Mouse (Mus musculus) bone marrow macrophage, adult 2 months (primary cell): ENCODE results near the gene Gm364. TPM values are rescaled to one million over a fixed set of nuclear protein-coding genes. Genes with fewer than 3 reads are reported as not detected.

ENCODE experiments used
- H3K27ac ChIP-seq: 2 replicates; pipeline ENCODE4 v1.5.1; 2012; ENCODE audit warnings: low read depth, low read length; ENCODE audit not compliant: insufficient read depth
- H3K4me1 ChIP-seq: 2 replicates; pipeline ENCODE4 v1.6.1; 2012; ENCODE audit warnings: low read length; ENCODE audit not compliant: control insufficient read depth, insufficient read depth
- H3K4me3 ChIP-seq: 2 replicates; pipeline ENCODE4 v1.5.1; 2012; ENCODE audit warnings: mild to moderate bottlenecking, low read length, moderate library complexity; ENCODE audit not compliant: insufficient read depth
- CTCF ChIP-seq: IDR thresholded peaks from 2 replicates; pipeline ENCODE4 v1.5.1; 2012; ENCODE audit warnings: low read depth, mild to moderate bottlenecking, low read length, moderate library complexity
- POLR2A ChIP-seq: IDR thresholded peaks from 2 replicates; pipeline ENCODE4 v1.6.1; 2012; ENCODE audit warnings: mild to moderate bottlenecking, low read depth, low read length, borderline replicate concordance
- polyA plus RNA-seq: library from polyadenylated mRNA; stranded (reverse); fragments of >200 nt; gene quantifications from 2 replicates; pipeline ENCODE4 v1.2.4, GENCODE M21; 2012; ENCODE audit not compliant: missing spikeins, insufficient read depth, insufficient read length

Gm364 gene
- polyA plus RNA-seq, 1 experiment, result not detected

DNA sequence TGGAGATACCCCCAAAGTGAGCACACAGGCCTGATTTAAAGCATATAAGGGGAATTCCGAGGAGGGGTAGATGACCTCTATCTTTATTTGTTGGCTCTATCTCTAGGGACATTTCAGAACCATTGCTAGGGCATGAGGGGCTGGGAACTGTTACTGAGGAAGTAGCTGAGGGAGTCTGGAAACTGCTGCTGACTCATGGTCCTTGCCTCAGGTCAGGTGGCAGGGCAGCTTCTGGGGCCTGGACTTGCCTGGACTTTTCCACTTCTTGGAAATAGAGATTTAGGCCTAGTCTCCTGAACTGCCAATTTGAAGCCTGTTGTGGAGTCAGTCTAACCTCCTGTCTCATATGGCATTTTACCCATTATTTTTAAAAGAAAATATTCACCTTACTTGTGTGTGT lies 7.6 kb upstream of the Gm364 start:
- Histone ChIP-seq H3K4me1 (peaks cover 8% of the 10 kb centered on the region), H3K4me3 (no peak overlapping the region), H3K27ac (no peak overlapping the region)
- TF ChIP-seq POLR2A (no peak), CTCF (no peak)

DNA sequence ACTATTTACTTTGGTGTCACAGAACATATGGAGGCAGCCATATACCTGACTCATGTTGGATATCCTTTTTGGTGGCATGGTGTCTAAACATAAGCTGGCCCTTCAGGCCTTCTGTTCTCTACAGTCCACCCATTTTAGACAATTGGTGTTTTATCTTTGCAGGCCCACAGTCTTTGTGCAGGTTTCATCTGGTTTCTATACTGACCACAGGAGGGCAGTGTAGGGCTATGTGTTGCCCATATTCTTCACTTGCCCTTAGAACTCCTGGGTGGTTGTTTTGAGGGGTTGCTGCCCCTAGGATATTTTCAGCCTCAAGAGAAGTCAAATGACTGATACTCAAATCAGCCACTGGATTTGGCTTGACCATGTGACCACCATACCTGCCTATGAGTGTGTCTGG lies 5.3 kb upstream of the Gm364 start:
- TF ChIP-seq POLR2A (no peak), CTCF (no peak)
- no peak overlapping the region for H3K4me3 ChIP-seq
- peaks cover 8% of the 10 kb centered on the region for H3K4me1 ChIP-seq
- H3K27ac ChIP-seq, result no peak overlapping the region

DNA sequence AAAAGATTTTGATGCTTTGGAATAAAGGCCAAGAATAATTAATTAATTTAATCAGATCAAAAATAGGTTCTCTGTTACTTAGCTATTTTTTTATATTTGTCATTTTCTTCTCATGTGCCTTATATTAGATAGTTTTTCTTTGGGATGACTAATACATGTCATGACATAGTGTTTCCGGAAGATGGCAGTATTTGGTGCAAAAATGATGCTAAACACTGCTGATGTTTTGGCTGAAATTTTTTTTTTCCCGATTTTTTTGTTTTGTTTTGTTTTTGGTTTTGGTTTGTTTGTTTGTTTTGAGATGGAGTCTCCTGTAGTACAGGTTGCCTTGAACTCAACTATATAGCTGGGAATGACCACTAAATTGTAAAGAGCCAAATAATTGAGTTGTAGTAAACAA lies 22.7 kb downstream of the Gm364 start:
- no peak overlapping the region for H3K27ac ChIP-seq
- TF ChIP-seq POLR2A (no peak), CTCF (no peak)
- no peak overlapping the region for H3K4me3 ChIP-seq
- H3K4me1 ChIP-seq, result no peaks in the 10 kb centered on the region

DNA sequence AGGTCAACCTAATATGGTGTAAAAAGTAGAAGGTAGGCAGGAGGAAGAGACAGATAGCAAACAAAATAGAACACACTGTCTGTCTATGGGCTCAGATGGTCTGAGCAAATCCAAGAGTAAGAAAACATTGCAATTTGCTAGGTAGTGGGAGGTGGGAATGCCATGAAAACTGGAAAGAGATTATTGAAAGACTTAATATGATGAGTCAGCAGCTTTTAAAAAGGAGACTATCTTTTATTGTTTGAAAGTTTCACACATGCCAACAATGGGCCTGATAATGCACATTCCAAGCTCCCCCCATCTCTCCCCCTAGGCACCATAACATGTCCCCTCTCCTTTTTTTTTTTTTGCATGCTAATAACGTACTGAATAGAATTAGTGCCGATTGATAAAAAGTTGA lies 24.9 kb downstream of the Gm364 start:
- TF ChIP-seq POLR2A, result no peak
- no peak for TF ChIP-seq CTCF
- no peak overlapping the region for H3K27ac ChIP-seq
- H3K4me3 ChIP-seq, result no peak overlapping the region
- no peaks in the 10 kb centered on the region for H3K4me1 ChIP-seq

GRCm38 (mm10) chrX:57503634-57504033 lies 94.7 kb downstream of the Gm364 start, which contains the start of gene Gpr101:
Gene Gpr101, minus strand, starts transcription at chrX:57503757.
- no peak for TF ChIP-seq POLR2A
- H3K4me3 ChIP-seq, result no peak within 1 kb of the TSS
- no peak within 1 kb of the TSS for H3K27ac ChIP-seq
- no peaks in the 10 kb centered on the region for H3K4me1 ChIP-seq

DNA sequence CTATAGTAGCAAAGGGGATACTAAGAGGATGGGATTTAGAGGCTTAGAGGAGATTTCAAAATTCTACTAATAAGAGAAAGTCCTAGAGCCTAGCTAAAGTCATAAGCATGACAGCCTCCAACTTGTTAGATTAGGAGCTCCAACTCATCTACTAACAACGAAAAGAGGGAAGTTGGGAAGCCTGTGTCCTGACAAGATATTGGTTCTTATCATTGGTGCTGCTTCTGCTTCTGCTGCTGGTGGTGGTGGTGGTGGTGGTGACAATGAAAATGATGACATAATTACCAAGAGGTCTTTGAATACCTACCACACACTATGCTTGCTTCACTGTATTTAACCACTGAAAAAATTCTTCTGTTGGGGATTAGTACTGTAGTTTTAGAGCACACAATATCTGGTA lies 97.3 kb downstream of the Gm364 start:
- Histone ChIP-seq H3K4me3 (no peak overlapping the region), H3K4me1 (no peaks in the 10 kb centered on the region), H3K27ac (no peak overlapping the region)
- TF ChIP-seq POLR2A (no peak), CTCF (no peak)

GRCm38 (mm10) chrX:57521117-57522095 lies 112.5 kb downstream of the Gm364 start:
- H3K4me3 ChIP-seq, result no peak overlapping the region

More at GRCm38 (mm10) chrX:57521117-57522095, 112.5 kb downstream of the Gm364 start:
- Histone ChIP-seq H3K27ac (no peak overlapping the region), H3K4me1 (no peaks in the 10 kb centered on the region)
- TF ChIP-seq POLR2A (no peak), CTCF (no peak)

Other genes starting within 250 kb of the Gm364 start
- gene Cd40lg, start 197.0 kb upstream of the Gm364 start, polyA plus RNA-seq, result not detected in 2 replicates
- gene Arhgef6, start 70.4 kb upstream of the Gm364 start, polyA plus RNA-seq, result 210 and 233 TPM in 2 replicates
- gene Rbmx, start 16.1 kb upstream of the Gm364 start, polyA plus RNA-seq, result 22.9 and 24.8 TPM in 2 replicates
- not detected in 2 replicates for gene Gpr101, start 94.6 kb downstream of the Gm364 start, polyA plus RNA-seq